Mouse (Mus musculus) lung, postnatal 0 days (tissue): ENCODE data around the gene Ctnna3. TPM values are rescaled to one million over a fixed set of nuclear protein-coding genes. Genes with fewer than 3 reads are reported as not detected.
A peak's percentile ranks its signal among the peaks of the same experiment; 100 is the strongest.

Source experiments
- ATAC-seq: fragments of 200-750 bp; cut with Nextera tagmentation; 2 replicates; pipeline ENCODE4 v1.8.0; 2017; ENCODE audit warnings: moderate library complexity
- DNase-seq: peaks from one replicate; pipeline ENCODE4 v3.0.0-alpha.2; 2016; ENCODE audit warnings: low spot score
- H3K27ac ChIP-seq: fragments of 300-500 bp; sonication (generic); 2 replicates; pipeline ENCODE4 v1.5.1; 2014; ENCODE audit warnings: antibody characterized with exemption, mild to moderate bottlenecking, low read length, mixed read lengths
- H3K27me3 ChIP-seq: fragments of 300-500 bp; sonication (generic); replicated peaks from 2 replicates; pipeline ENCODE4 v1.6.1; 2014; ENCODE audit warnings: low read length, mixed read lengths; ENCODE audit not compliant: insufficient read depth
- H3K36me3 ChIP-seq: fragments of 300-500 bp; sonication (generic); 2 replicates; pipeline ENCODE4 v1.6.1; 2014; ENCODE audit warnings: low read length, mixed read lengths; ENCODE audit not compliant: insufficient read depth
- H3K4me1 ChIP-seq: fragments of 300-500 bp; sonication (generic); 2 replicates; pipeline ENCODE4 v1.6.1; 2014; ENCODE audit warnings: antibody characterized with exemption, low read depth, low read length, mixed read lengths; ENCODE audit not compliant: insufficient read depth
- H3K4me2 ChIP-seq: fragments of 300-500 bp; sonication (generic); replicated peaks from 2 replicates; pipeline ENCODE4 v1.6.1; 2014; ENCODE audit warnings: low read depth, mild to moderate bottlenecking, low read length, moderate library complexity, mixed read lengths
- H3K4me3 ChIP-seq: fragments of 300-500 bp; sonication (generic); 2 replicates; pipeline ENCODE4 v1.5.1; 2014; ENCODE audit warnings: low read depth, low read length
- H3K9ac ChIP-seq: fragments of 300-500 bp; sonication (generic); replicated peaks from 2 replicates; pipeline ENCODE4 v1.6.1; 2014; ENCODE audit warnings: low read depth, mild to moderate bottlenecking
- H3K9me3 ChIP-seq: fragments of 300-500 bp; sonication (generic); 2 replicates; pipeline ENCODE4 v1.6.1; 2016; ENCODE audit warnings: low read length, mixed read lengths
- CTCF ChIP-seq: IDR thresholded peaks from 2 replicates; pipeline ENCODE4 v1.5.1; 2016; ENCODE audit warnings: antibody characterized with exemption, mild to moderate bottlenecking
- EP300 ChIP-seq: IDR thresholded peaks from 2 replicates; pipeline ENCODE4 v1.6.1; 2016; ENCODE audit warnings: antibody characterized with exemption, mild to moderate bottlenecking, control low read depth
- WGBS: fragments of 180-500 bp; shearing (Covaris S2); extraction: QIAGEN DNeasy Blood & Tissue Kit; methylation state at CpG from one replicate; pipeline ENCODE4 v1.1.7; 2014; 5-methylcytosine and 5-hydroxymethylcytosine counted together
- polyA plus RNA-seq: library from polyadenylated mRNA; unstranded; fragments of >200 nt; fragmentation: Nextera tagmentation; extraction: Ambion mirVana; gene quantifications from 2 replicates; pipeline ENCODE4 v1.2.1, GENCODE M21; 2015

Ctnna3 gene
- polyA plus RNA-seq, 1 experiment from 2014 or later: 0.19 TPM

DNA sequence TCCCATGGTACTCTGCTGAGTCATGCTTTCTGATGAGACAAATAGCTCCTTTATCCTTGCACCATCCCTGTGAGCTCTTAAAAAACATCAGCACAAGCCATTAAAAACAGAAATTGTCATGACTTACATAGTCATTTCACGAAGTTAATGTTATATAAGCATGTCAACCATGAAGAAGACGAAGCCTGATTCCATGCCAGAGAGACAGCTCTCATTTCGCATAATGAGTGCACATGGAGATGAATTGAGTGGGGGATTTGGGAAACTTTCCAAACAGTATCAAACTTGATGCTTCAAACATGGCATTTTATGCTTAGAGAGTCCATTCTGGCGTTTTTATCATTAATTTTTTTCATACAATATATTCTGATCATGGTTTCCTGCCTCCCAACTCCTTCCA is 555.7 kb downstream of the Ctnna3 start:
- TF ChIP-seq EP300 (no peak), CTCF (no peak)
- Histone ChIP-seq H3K9me3 (no peaks in the 10 kb centered on the region), H3K9ac (no peak overlapping the region), H3K27me3 (no peaks in the 10 kb centered on the region), H3K4me2 (no peak overlapping the region), H3K27ac (no peak overlapping the region), H3K4me1 (no peaks in the 10 kb centered on the region), H3K4me3 (no peak overlapping the region), H3K36me3 (no peaks in the 10 kb centered on the region)
- DNase-seq (no peak), ATAC-seq (no peak)
- 63% methylated on average over 4 of the region's 4 CpGs for WGBS

DNA sequence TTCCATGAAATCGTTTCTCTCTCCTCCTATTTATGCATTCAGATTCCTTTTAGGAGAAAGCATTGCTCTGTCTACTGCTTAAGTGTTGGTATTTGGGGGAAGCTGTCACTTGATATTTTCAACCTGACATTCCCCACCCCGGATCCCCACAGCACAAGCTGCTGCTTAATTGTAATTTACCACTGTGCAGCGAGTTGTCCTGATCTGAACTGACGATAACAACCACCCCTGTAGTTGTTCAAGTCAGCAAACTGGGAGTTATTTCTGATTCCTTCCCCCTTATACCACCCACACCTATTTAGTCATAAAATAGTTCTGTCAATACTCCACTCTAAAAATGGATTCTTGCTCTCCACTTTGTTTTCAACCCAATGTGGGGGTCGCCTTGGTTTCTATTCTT is 564.4 kb downstream of the Ctnna3 start:
- Histone ChIP-seq H3K9me3 (no peaks in the 10 kb centered on the region), H3K4me2 (no peak overlapping the region), H3K27ac (no peak overlapping the region), H3K36me3 (no peaks in the 10 kb centered on the region), H3K4me1 (no peaks in the 10 kb centered on the region), H3K27me3 (no peaks in the 10 kb centered on the region), H3K4me3 (no peak overlapping the region), H3K9ac (no peak overlapping the region)
- no peak for TF ChIP-seq CTCF
- no peak for TF ChIP-seq EP300
- ATAC-seq (no peak), DNase-seq (no peak)
- WGBS: 61% methylated on average over 5 of the region's 5 CpGs

DNA sequence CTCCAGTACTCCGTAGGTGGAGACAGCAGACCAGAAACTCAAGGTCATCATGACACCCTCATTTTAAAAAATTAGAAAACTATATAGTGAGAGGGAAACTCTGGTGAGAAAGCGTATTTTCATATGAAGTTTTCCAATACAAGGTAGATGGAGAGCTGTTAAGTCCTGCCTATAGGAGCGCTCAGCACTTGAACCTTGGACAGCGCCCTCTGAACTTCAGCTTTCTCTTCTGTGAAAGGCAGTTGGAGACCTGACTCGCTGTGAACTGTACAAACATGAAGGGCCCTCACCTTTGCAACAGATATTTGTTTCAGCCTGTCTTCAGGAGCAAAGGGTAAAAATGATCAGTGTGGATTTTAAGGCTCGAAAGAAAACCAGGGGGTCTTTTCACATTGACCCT is 571.6 kb downstream of the Ctnna3 start:
- Histone ChIP-seq H3K4me2 (no peak overlapping the region), H3K4me3 (no peak overlapping the region), H3K27ac (no peak overlapping the region), H3K36me3 (no peaks in the 10 kb centered on the region), H3K9ac (no peak overlapping the region), H3K27me3 (no peaks in the 10 kb centered on the region), H3K9me3 (no peaks in the 10 kb centered on the region), H3K4me1 (no peaks in the 10 kb centered on the region)
- WGBS: 64% methylated on average over 6 of the region's 6 CpGs
- TF ChIP-seq CTCF (no peak), EP300 (no peak)
- ATAC-seq (no peak), DNase-seq (no peak)

- Histone ChIP-seq H3K27ac (no peak overlapping the region), H3K27me3 (no peaks in the 10 kb centered on the region), H3K9ac (no peak overlapping the region), H3K4me3 (no peak overlapping the region), H3K9me3 (no peaks in the 10 kb centered on the region), H3K36me3 (no peaks in the 10 kb centered on the region), H3K4me2 (no peak overlapping the region), H3K4me1 (no peaks in the 10 kb centered on the region)
- TF ChIP-seq CTCF (no peak), EP300 (no peak)
- ATAC-seq (no peak), DNase-seq (no peak)
- WGBS: 78% methylated on average over 9 of the region's 9 CpGs
Observed at GRCm38 (mm10) chr10:64001996-64002395, 572.1 kb downstream of the Ctnna3 start.

DNA sequence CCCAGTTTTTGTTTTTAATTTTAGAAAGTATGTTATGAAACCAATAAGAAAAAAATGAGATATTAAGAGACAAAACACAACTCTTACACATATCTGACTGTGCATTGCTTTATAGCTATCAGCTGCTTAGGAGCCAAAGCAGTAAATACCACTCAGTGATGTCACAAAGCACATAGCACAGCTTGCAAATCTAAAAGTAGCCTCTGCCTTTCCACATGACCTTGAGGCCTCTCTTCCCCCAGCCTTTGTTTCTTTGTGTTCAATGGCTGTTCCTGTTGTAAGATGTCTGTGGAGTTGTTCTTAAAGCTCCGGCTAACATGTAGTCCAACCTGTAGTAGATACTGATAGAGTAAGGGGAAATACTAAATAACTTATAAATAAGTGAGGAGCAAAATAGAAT is 590.4 kb downstream of the Ctnna3 start:
- 79% methylated on average over 1 of the region's 1 CpGs for WGBS
- no peaks in the 10 kb centered on the region for H3K9me3 ChIP-seq
- H3K27me3 ChIP-seq: no peaks in the 10 kb centered on the region
- H3K9ac ChIP-seq: no peak overlapping the region
- no peak for DNase-seq
- TF ChIP-seq EP300: no peak
- no peak for TF ChIP-seq CTCF
- no peak overlapping the region for H3K27ac ChIP-seq
- no peaks in the 10 kb centered on the region for H3K36me3 ChIP-seq
- no peak overlapping the region for H3K4me2 ChIP-seq
- no peak for ATAC-seq
- no peak overlapping the region for H3K4me3 ChIP-seq
- H3K4me1 ChIP-seq: no peaks in the 10 kb centered on the region

DNA sequence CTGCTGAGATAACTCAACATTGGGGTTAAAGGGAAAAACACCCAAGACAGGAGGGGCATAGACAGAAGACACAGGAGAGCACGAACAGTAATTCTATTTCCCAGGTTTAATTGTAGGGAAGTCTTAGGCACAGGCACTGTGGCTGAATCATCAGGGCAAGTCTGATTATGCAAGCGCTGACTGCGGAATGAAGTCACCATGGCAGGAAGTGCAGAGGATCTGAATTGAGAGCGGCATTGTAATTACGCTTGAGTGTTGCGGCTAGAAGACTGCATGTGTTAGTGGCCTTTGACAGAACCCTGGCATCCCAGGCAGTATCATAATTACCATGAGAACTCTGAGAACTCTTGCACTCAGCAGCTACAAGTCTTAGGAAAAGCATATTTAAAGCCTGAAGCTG is 593.4 kb downstream of the Ctnna3 start:
- H3K4me3 ChIP-seq: no peak overlapping the region
- no peak overlapping the region for H3K27ac ChIP-seq
- WGBS: 70% methylated on average over 6 of the region's 6 CpGs
- no peak overlapping the region for H3K9ac ChIP-seq
- peak; percentile 48 for DNase-seq
- no peaks in the 10 kb centered on the region for H3K27me3 ChIP-seq
- peak; percentile 41 for ATAC-seq
- TF ChIP-seq CTCF (no peak), EP300 (no peak)
- H3K4me1 ChIP-seq: no peaks in the 10 kb centered on the region
- H3K9me3 ChIP-seq: no peaks in the 10 kb centered on the region
- no peak overlapping the region for H3K4me2 ChIP-seq
- H3K36me3 ChIP-seq: no peaks in the 10 kb centered on the region

- TF ChIP-seq CTCF: no peak
- TF ChIP-seq EP300: no peak
- Histone ChIP-seq H3K9ac (no peak overlapping the region), H3K36me3 (no peaks in the 10 kb centered on the region), H3K4me3 (no peak overlapping the region), H3K27me3 (no peaks in the 10 kb centered on the region), H3K4me1 (no peaks in the 10 kb centered on the region), H3K4me2 (no peak overlapping the region), H3K9me3 (no peaks in the 10 kb centered on the region), H3K27ac (no peak overlapping the region)
- no peak for ATAC-seq
- DNase-seq: no peak
Observed at GRCm38 (mm10) chr10:64030901-64031300, 601.0 kb downstream of the Ctnna3 start.
